Mouse (Mus musculus): Measurements from ENCODE around the gene Slc26a8.
"Not testable (repeated sequence)": the region's sequence is repeated elsewhere in the genome, so short reads cannot be mapped to it uniquely, and the experiment has no call there.

The Slc26a8 gene

DNA sequence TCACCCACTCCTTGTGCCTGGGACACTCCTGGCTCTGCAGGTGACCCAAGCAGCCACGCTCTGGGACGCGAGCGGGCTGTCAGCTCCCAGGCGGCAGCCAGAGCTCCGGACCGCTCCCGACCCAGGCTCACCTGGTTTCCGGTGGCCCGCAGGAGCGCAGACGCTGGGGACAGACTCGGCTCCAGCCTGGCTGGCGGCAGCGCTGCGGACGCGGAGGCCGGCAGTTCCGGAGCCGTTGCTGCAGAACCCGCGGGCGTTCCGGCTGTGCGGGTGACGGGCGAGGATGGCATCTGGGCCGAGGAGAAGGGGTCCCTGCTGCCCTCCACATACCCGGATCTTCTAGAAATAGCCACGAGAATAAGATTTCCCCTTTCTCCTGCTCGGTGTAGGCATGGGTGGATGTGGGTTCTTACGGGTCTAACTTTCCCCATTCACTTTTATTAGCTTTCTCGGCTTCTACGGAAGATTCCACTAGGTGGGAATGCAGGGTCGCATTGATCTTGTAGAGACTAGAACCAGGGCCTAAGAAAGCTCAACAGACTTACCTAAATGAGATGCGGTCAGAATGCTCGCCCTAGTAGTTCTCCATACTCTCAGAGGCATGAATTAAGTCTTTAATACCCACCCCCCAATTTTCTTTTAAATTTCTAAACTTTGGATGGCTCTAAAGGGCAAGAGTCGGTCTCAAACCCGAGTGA is at the start of gene Slc26a8:
Gene Slc26a8 (minus strand): TSS at position 648 of the 698 bp plus-strand sequence.
- no peak for DNase-seq (ENCODE audit: low read depth)

DNA sequence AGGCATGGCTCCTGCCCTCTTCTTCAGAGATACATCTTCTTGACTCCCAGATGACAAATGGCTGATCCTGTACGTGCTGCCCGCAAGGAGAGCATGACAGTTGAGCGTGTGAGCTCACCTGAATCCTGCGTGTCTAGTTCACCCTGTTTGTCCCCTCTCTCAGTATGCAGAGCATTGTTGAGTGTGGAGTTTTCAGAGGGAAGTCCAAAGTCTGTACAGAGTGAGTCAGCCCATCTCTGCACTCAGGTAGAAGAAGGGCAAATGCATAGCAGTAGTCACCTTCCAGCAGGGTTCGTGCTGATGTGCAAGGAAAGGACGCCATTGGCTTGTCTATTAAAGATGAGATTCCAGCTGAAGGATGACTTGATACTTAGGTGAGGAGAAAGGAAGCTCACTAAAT is 49.2 kb upstream of the Slc26a8 start:
- no peak for DNase-seq (ENCODE audit: low read depth)

DNA sequence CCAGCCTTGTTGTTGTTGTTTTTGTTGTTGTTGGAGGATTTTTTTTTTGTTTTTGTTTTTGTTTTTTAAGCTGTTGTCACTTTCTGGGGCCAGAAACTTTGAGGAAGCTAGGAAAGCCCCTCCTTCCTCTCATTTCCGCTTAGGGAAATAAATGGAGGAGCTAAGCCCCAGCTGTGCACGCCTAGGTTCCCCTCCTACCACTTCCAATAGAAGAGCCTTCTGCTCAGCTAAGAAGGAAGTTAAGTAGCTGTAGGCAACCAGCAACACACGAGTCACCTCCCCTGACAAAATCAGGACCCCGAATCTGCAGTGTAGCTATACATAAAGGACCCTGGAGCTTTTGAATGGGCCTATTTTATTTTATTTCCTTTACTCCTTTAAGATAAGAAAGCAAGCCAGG is 47.9 kb upstream of the Slc26a8 start:
- DNase-seq (ENCODE audit: low read depth): no peak

DNA sequence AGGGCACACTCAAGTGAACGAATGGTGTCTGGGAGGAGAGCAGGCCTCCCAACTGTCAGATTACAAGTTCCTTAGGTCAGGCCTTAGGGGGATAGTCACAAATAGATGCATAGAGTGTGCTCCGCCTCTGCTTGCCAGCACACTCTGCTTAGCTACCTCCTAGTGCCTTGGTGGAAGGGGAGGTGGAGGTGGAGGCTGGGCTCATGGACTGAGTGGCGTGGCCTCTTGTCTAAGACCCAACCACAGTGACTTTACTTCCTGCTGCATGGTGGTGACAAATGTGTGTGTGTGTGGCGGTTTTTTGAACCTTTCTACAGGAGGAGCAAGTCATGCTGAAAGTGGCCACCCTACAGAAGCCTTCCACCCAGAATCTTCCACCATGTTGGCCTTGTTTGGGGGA is 46.5 kb upstream of the Slc26a8 start:
- no peak for DNase-seq (ENCODE audit: low read depth)

DNA sequence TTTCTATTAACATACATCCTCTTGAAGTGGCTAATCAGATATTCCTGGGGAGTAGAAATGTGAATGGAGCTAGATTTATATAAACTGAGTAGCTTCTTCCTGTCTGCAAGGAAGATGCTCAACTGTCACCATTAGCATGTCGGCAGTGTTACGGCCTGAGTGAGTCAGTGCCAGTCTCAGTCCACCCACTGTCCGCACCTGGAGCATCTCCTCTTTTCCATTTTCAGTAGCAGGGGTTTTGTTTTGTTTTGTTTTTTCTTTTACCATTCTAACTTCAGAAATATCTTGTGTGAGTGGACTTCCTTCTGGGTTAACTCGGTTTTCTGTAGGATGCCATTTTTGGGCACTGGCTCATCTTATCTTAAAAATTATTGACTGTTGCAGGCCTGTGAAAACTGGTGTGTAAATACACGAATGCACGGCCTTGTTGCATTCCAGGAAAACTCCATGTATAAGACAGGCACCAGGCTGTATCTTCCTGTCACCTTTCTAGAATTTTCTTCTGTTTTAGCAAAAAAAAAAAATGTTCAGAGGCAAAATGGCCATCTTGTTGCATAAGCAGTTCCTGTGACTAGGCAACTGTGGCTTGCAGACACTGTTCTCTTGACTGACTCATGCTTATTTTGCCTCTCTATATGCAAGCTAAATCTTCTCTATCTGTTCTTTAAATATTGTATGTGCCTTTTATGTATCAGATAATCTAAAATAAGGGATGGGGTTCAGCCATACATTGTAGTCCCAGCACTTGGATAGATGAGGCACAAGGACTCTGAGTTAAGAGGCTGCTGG is 45.5 kb upstream of the Slc26a8 start:
- DNase-seq (ENCODE audit: low read depth): peak; percentile 33

DNA sequence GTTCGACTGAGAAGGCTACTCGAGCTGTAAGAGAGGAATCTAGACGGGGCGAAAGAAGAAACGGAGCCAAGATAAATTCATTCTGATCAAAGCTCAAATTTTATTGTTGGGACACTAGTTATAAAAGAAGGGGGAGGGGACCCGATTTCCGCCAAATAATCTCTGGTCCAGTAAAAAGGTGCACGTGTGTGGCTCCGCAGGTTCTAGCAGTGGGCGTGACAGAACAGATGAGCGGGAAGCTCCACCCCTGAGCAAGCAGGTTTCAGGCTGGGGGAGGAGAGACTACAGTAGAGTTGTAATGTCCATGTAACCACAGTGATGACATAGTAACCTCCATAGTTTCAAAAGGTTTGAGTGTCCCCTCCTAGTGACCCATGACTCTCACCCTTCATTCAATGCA is 37.5 kb upstream of the Slc26a8 start:
- DNase-seq (ENCODE audit: low read depth): not testable (repeated sequence)

DNA sequence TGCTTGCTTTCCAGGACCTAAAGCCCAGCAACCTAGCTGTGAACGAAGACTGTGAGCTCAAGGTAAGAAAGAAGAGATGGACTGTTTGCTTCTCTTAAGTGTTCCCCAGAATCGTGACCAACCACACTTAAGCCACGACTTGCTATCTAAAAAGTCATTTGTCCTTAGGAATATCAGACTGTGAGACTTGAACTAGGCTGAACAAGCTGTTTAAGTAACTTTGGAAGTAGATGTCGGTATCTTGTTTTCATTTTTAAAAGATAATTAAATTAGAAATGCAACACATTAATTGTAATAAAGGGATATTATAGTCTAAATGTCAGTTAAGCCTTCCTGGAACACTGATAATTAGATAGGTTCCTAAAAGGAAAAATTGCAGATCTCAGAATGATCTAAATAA is 35.8 kb upstream of the Slc26a8 start, which contains the start of gene AC170998.1:
Gene AC170998.1 (plus strand): TSS at position 301 of the 400 bp plus-strand sequence.
- DNase-seq (ENCODE audit: low read depth): no peak

DNA sequence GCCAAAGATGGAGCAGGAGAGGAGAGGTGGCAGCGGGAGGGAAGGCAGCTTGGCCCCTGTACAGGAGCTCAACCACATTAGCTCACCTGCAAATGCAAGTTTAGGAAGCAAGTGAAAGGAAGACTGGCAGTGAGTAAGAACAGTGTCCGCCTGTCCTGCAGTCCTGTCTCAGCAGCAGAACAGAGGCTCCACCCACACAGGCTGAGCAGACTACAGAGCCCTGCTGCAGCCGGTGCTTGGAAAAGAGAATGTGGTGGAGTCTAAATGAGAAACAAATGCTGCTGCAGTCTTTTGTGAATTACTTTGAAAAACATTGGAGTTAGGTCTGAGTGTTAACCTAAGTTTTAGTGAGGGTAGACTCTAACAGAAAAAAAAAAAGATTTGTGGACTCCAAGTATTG is 27.5 kb upstream of the Slc26a8 start:
- no peak for DNase-seq (ENCODE audit: low read depth)

DNA sequence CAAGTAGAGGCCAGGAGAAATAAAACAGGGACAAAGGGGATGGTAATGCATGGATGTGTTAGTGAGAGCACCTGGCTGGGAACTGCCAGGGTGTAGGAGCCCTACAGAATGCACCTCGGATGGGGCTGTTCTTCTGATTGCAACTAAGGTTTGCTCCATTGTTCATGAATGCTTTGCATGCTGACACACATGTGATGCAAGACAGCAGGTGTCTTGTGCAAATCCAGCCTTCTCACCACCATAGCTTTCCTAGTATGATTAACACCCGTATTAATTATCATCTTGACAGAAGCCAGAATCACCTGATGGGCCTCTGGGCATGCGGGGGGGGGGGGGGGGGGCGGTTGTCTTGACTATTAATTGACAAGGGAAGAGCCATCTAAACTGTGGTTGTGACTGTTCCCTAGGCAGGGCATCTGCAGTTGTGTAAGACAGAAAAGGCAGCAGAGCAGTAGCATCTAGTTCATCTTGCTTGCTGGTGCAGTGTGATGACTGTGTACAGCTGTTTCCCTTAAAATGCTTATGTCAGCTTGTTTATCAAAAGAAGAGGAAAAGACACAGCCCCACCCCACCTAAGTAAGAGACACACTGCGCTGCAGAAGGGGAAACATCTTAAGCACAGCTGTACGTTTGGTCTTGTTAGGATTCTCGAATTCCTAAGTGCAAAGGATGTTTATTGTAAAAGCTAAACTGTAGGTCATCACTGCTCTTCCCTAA is 26.0 kb upstream of the Slc26a8 start:
- DNase-seq (ENCODE audit: low read depth): no peak

DNA sequence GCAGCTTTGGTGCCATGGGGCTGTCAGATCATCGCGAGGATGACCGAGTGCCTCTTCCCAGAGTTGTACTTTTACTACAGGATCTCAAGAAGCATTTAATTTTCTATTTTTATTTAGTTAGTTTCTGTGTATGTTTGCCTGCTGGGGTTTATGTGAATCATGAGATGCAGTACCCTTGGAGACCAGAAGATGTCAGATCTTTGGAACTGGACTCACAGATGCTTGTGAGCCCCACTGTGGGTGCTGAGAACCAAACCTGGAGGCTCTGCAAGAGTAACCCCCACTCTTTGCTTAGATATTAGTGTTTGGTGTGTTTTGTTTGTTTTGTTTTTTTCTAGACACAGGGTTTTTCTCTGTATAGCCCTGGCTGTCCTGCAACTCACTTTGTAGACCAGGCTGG is 24.0 kb upstream of the Slc26a8 start:
- DNase-seq (ENCODE audit: low read depth): no peak

DNA sequence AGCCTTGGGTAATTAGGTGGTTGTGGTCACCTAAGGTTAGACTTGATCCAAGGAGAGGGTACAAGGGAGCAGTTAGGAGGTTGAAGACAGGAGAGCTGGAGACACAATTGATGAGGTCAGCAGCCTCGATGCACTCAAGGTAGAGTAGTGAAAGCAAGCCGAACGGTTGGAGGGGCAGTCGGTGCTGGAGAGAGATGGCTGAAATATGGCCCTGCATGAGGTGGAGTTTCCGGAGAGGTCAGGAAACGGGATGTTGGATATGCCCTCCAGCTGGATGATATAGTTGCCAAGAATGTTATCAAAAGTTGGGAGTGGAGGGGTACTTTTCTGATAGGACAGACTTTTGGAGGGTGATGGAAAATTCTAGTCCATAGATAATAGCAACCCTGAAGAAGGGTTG is 22.3 kb upstream of the Slc26a8 start:
- no peak for DNase-seq (ENCODE audit: low read depth)

DNA sequence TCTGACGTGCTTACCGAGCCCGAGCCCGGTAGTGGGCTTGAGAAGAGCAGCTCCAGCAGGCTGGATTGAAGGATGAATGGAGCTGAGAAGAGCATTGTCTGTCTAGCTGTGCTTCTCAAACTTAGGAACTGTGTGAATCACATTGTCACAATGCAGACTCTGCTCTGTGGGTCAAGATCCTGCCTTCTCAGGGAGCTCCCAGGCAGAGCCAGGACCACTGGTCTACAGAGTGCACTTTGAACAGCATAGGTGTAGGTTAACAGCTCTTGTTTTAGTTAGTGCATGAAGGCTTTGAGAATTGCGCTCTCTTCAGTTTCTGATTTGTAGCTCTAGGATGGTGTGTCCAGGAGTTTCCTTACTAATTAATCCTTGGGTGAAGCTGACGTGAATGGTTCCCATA is 21.2 kb upstream of the Slc26a8 start:
- DNase-seq (ENCODE audit: low read depth): no peak

DNA sequence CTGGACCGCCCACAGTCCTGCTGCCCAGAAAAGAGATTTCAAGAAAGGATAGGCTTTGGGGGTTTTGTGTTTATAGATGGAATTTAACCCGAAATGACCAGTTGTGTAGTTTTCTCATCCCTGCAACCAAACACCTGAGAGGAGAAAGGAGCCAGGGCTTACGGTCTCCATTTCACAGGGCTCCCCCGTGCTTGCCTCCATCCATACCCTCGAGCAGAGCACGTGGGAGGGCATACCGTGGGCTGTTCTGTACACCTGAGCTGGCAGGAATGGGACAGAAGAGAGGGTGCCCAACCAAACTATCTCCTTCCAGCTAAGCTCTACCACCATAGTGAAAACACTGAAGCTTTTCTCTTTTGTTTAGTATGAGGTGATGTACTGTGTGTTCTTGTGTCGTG is 20.3 kb upstream of the Slc26a8 start:
- DNase-seq (ENCODE audit: low read depth): no peak

DNA sequence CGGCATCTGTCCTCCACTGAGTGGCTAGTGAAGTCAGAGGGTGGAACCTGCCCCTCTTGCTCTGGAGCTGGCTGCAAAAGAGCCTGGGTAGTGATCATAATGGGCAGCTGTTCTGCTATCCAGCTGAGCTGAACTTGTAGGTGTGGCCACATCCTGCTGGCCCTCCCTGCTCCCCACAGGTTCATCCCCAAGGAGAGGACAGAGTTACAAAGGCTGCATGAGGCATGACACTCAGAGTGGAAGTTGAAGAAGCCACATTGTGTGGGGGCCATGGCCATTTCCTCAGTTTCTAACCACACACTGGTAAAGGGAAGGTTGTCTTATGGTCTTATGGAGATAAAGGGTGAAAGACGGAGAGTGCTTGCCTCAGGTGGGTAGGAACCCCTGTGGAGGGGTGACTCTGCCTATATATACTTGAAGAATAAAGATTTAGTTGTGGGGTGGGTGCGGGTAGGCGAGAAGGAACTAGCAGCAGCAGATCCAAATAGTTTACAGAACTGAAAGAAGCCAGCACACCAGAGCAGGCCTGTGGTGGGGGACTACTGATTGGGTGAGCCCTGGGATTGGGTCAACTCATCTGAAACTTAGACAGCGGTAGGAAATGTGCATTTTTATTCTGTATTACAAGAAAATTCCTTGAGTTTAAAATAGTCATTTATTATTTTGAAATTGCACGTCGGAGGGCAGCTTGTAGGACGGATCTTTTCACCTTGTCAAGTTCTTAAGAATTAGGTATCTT is 19.7 kb upstream of the Slc26a8 start:
- DNase-seq (ENCODE audit: low read depth): no peak

DNA sequence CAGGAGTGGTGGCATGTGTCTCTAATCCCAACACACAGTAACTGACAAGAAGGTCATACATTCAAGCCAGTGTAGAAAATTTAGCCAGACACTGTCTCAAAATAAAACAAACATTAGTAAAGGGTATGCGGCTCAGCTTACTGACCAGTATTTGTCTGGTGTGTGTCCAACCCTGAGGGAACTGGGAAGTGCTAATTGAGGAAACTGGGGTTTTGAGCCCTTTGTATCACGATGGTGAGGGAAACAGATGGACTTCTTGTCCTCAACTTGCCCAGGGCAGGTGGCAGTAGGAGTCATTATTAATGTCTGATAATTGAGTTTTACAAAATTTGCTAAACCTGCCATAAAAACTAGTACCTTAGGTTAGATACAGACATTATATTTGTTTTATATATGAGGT is 19.0 kb upstream of the Slc26a8 start:
- no peak for DNase-seq (ENCODE audit: low read depth)

DNA sequence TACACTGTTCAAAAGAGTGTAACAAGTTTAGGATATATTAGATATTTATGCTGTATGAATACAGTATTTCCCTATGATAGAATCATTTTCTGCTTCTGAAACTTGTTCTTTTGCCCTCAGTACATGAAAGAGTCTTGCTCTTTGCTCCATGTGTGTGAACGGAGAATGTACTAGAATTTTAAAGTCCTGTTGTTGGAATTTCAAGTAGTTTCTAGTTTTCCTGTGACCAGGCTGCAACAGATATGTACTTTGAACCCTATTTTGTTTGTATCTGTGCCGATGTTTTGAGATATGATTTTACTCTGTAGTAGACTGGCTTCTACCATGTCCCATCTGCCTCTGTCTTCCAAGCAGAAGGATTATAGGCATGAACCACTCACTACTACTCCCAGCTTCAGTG is 17.8 kb upstream of the Slc26a8 start:
- no peak for DNase-seq (ENCODE audit: low read depth)

DNA sequence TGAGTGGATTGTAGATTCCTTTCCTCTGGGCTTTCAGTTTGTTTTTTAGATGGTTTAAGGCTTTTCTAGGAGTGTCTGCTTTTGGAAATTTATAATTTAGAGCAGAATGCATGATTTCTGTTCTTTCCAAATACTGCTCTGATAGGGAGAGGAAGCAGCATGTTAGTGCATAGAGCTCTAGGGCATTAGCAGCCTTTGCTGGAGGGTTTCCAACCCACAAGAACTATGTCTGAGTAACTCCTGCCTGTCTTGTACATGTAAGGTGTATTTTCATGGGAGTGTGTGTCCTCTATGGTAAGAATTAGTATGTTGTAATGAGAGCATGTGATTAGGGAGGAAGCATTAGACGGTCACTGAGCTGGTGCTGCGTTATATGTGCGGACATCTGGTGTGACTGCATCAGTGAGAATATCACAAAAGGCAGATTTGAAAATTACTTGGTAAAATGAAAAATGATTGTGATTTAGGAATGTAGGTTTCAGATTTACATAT is 17.1 kb upstream of the Slc26a8 start:
- peak; percentile 84 for DNase-seq (ENCODE audit: low read depth)

DNA sequence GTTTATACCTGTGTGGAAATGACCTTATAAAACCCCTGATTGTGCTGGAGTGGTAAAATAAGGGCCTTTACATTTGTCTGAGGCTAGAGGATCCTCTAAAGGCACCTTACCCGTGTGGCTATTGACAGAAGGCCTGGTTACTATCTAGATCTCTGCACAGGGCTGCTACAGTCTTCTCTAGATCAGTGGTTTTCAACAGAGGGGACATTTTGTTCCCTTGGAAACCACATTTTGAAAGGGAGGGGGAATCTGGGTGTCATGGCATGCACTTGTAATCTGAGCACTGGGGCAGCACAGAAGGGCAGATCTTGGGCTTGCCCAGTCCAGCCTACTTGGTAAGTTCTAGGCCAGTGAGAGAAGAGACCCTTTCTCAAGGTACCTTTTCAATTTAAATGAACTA is 16.7 kb upstream of the Slc26a8 start:
- peak; percentile 27 for DNase-seq (ENCODE audit: low read depth)

DNA sequence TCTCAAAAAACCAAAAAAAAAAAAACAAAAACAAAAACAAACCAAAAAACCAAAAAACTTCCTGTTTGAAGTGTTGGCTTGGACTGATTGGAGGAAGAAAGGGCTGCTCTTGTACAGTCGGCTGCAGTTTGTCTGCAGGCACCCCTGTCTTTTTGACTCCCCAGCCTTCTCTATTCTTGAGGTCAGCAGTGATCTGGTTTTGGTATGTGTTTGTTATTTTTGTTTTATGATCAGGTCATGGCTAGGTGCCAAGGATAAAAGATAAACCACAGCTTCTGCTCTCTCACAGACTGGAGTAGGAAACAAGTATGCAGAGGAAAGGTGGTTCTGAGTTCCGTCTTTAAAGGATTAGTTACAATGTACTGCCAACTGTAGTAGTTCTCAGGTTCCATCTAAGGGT is 12.6 kb upstream of the Slc26a8 start:
- peak; percentile 21 for DNase-seq (ENCODE audit: low read depth)

DNA sequence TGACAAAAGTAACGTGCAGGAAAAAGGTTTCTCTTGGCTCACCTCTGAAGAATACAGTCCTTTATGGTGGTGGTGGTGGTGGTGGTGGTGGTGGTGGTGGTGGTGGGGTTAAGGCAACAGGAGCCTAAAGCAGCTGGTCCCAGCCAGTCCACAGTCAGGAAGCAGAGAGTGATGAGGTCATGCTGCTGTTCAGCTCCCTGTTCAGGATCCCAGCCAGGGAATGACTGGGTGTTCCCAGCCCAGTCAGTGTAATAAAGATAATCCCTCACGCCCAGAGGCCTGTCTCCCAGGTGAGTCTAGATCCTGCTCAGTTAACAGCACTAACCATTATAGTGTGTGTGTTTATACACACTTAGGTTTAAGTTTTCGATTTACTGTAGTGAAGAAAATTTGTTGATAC is 11.7 kb upstream of the Slc26a8 start:
- no peak for DNase-seq (ENCODE audit: low read depth)

DNA sequence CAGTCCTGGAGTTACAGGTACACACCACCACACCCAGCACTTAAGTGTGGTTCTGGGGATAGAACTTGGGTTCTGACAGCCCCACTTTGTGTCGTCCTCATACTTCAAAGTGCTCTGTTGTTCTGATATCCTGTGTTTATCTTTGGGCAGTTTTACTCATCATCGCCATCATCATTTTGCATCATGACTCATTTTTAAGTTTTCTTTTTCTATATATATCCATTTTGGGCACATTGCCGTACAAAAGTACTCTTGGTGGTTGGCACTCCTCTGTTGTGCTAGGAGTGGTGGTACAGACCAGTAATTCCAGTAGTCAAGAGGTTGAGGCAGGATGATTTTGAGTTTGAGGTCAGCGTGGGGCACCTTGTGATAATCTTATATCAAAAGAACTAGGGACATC is 11.1 kb upstream of the Slc26a8 start:
- DNase-seq (ENCODE audit: low read depth): peak; percentile 21

DNA sequence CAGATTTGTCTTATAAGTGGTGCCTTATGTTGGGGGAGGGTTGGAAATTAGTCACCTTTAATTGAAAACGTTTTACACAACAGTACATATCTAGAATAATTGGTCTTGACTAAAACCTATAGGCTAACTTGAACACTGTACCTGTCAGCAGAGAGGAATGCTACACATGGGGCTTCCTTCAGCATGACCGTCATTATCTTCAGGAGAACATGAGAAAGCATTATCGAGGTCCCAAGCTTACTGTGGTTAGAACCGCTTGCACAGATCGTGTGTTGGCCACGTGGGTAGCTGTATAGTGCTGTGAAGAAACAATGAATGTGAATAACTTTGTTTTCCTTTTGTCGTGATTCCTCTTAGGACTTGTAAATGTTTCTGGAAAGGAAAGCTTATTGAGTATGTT is 9.8 kb upstream of the Slc26a8 start:
- no peak for DNase-seq (ENCODE audit: low read depth)

Data from NIH3T3 (cell line).